Mouse (Mus musculus) cerebellum, adult 11-12 months (tissue): ENCODE results near the gene Olfr1143.

Source experiments
- DNase-seq: peaks from one replicate; pipeline ENCODE4 v3.0.0; 2022

Olfr1143 gene

GRCm38 (mm10) chr2:87800292-87800691, at the start of gene Olfr1143:
Olfr1143 (plus strand) TSS chr2:87800592.
- no peak for DNase-seq

GRCm38 (mm10) chr2:87753891-87754290, 46.5 kb upstream of the Olfr1143 start, which contains the start of gene Olfr1141:
Olfr1141 (minus strand) TSS chr2:87753991.
- no peak for DNase-seq

GRCm38 (mm10) chr2:87776143-87776542, 24.2 kb upstream of the Olfr1143 start:
- DNase-seq, result no peak

- DNase-seq, result no peak
These were observed 21.2 kb upstream of the Olfr1143 start, which contains the start of gene Olfr152 for GRCm38 (mm10) chr2:87779183-87779582. Olfr152 (plus strand) TSS chr2:87779483.

GRCm38 (mm10) chr2:87809522-87809921, 9.1 kb downstream of the Olfr1143 start, which contains the start of gene Olfr1145:
Olfr1145 (plus strand) TSS chr2:87809822.
- DNase-seq, result no peak

- no peak for DNase-seq
These were observed 29.8 kb downstream of the Olfr1143 start, which contains the start of gene Olfr1148 for GRCm38 (mm10) chr2:87830233-87830632. Olfr1148 (plus strand) TSS chr2:87830533.

- DNase-seq, result no peak
These were observed 43.3 kb downstream of the Olfr1143 start, which contains the start of gene Olfr1150-ps1 for GRCm38 (mm10) chr2:87843693-87844092. Olfr1150-ps1 (plus strand) TSS chr2:87843993.
